Mouse (Mus musculus) small intestine, adult 2 months (tissue): ENCODE data around the gene Pde8b. TPM values are rescaled to one million over a fixed set of nuclear protein-coding genes. Genes with fewer than 3 reads are reported as not detected.

ENCODE experiments used
- H3K27ac ChIP-seq: fragments of 200-500 bp; 2 replicates; pipeline ENCODE4 v1.5.1; 2012; ENCODE audit warnings: low read depth, low read length, control low read depth, inconsistent platforms; ENCODE audit not compliant: insufficient read depth
- H3K27me3 ChIP-seq: fragments of 200-500 bp; 2 replicates; pipeline ENCODE4 v1.6.1; 2012; ENCODE audit warnings: mild to moderate bottlenecking, moderate library complexity, low read length, inconsistent platforms; ENCODE audit not compliant: control insufficient read depth, insufficient read depth
- H3K36me3 ChIP-seq: fragments of 200-500 bp; 2 replicates; pipeline ENCODE4 v1.6.1; 2012; ENCODE audit warnings: mild to moderate bottlenecking, low read length, control low read depth, inconsistent platforms; ENCODE audit not compliant: control insufficient read depth, insufficient read depth
- H3K4me1 ChIP-seq: fragments of 200-500 bp; 2 replicates; pipeline ENCODE4 v1.6.1; 2012; ENCODE audit warnings: low read length, inconsistent platforms, mixed read lengths; ENCODE audit not compliant: control insufficient read depth, insufficient read depth, insufficient read length
- H3K4me3 ChIP-seq: fragments of 200-500 bp; 2 replicates; pipeline ENCODE4 v1.5.1; 2012; ENCODE audit warnings: low read depth, mild to moderate bottlenecking, control low read depth, inconsistent platforms, low read length, moderate library complexity
- CTCF ChIP-seq: fragments of 200-500 bp; IDR thresholded peaks from 2 replicates; pipeline ENCODE4 v1.5.1; 2012; ENCODE audit warnings: low read depth, mild to moderate bottlenecking, control low read depth, inconsistent platforms, low read length, moderate library complexity, mixed read lengths; ENCODE audit not compliant: insufficient replicate concordance, insufficient read length; ENCODE audit errors: extremely low read depth
- POLR2A ChIP-seq: fragments of 200-500 bp; IDR thresholded peaks from 2 replicates; pipeline ENCODE4 v1.6.1; 2012; ENCODE audit warnings: low read depth, mild to moderate bottlenecking, control low read depth, inconsistent platforms, low read length, moderate library complexity
- WGBS: fragments of 180-500 bp; shearing (Covaris S2); methylation state at CpG from one replicate; pipeline ENCODE4 v1.1.7; 2018; 5-methylcytosine and 5-hydroxymethylcytosine counted together
- polyA plus RNA-seq: library from polyadenylated mRNA; depleted of rRNA; stranded (reverse); fragments of >200 nt; gene quantifications from 2 replicates; pipeline ENCODE4 v1.2.3, GENCODE M21; 2012; rRNA removed

Gene Pde8b
- polyA plus RNA-seq, 1 experiment, result 4.8 TPM

DNA sequence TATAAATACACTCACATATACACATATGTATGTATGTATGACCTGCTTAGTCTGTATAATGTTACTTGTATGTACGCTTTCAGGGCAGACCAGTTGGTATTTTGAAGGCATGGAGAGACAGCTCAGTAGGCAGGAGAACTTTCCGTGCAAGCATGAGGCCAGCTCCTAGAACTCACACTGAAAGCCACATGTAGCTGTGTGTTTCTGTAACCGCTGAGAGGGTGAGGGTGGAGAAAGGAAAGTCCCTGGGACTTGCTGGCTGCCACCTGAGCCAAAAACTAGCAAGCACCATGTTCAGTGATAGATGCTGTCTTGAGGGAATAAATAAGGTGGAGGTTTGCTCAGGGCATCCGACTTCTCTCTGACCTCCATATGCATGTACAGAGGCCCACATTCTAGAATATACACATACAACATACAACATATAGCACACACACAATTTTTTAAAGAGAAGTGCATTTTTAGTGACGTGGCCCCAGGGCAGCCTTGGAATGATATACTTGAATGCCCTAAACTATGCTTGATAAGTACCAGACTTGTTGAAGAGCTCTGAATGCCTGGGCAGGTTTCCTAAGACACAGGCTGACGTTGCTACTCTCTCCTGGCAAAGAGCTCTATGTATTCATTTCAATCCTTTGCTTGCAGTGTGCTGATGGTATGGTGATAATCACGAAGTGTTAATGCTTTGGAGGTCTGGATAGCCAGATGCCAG, 238.4 kb downstream of the Pde8b start:
- Histone ChIP-seq H3K4me1 (no peaks in the 10 kb centered on the region), H3K36me3 (peaks cover 20% of the 10 kb centered on the region), H3K4me3 (no peak overlapping the region), H3K27ac (no peak overlapping the region), H3K27me3 (no peaks in the 10 kb centered on the region)
- WGBS, result 87% methylated on average over 7 of the region's 7 CpGs
- TF ChIP-seq CTCF (no peak), POLR2A (no peak)

GRCm38 (mm10) chr13:95009261-95009660, 240.9 kb downstream of the Pde8b start:
- WGBS, result 90% methylated on average over 7 of the region's 7 CpGs
- no peak overlapping the region for H3K4me3 ChIP-seq
- TF ChIP-seq CTCF (no peak), POLR2A (no peak)
- no peaks in the 10 kb centered on the region for H3K27me3 ChIP-seq
- no peak overlapping the region for H3K27ac ChIP-seq
- peaks cover 14% of the 10 kb centered on the region; the same call in 1 of the 2 replicates for H3K36me3 ChIP-seq
- H3K4me1 ChIP-seq, result no peaks in the 10 kb centered on the region

GRCm38 (mm10) chr13:95007281-95007680, 242.9 kb downstream of the Pde8b start:
- Histone ChIP-seq H3K4me3 (no peak overlapping the region), H3K4me1 (no peaks in the 10 kb centered on the region), H3K36me3 (peaks cover 16% of the 10 kb centered on the region), H3K27ac (no peak overlapping the region), H3K27me3 (no peaks in the 10 kb centered on the region)
- TF ChIP-seq POLR2A, result no peak
- no peak for TF ChIP-seq CTCF
- 76% methylated on average over 8 of the region's 8 CpGs for WGBS

GRCm38 (mm10) chr13:94990516-94990915, 259.6 kb downstream of the Pde8b start:
- WGBS, result 26% methylated on average over 5 of the region's 5 CpGs
- no peak for TF ChIP-seq CTCF
- no peak for TF ChIP-seq POLR2A

GRCm38 (mm10) chr13:94979081-94979480, 271.1 kb downstream of the Pde8b start:
- TF ChIP-seq CTCF, result no peak
- no peak for TF ChIP-seq POLR2A
- H3K27ac ChIP-seq, result no peak overlapping the region
- H3K4me3 ChIP-seq, result no peak overlapping the region
- H3K4me1 ChIP-seq, result peaks cover 8% of the 10 kb centered on the region; the same call in 1 of the 2 replicates
- H3K36me3 ChIP-seq, result peaks cover 8% of the 10 kb centered on the region
- 63% methylated on average over 7 of the region's 7 CpGs for WGBS
- H3K27me3 ChIP-seq, result no peaks in the 10 kb centered on the region

More at GRCm38 (mm10) chr13:94990516-94990915, 259.6 kb downstream of the Pde8b start:
- Histone ChIP-seq H3K27me3 (no peaks in the 10 kb centered on the region), H3K36me3 (no peaks in the 10 kb centered on the region; the same call in 1 of the 2 replicates), H3K4me1 (peaks cover 4% of the 10 kb centered on the region; the same call in 1 of the 2 replicates), H3K27ac (peak overlapping the region; percentile 58; the same call in 1 of the 2 replicates), H3K4me3 (no peak overlapping the region)

DNA sequence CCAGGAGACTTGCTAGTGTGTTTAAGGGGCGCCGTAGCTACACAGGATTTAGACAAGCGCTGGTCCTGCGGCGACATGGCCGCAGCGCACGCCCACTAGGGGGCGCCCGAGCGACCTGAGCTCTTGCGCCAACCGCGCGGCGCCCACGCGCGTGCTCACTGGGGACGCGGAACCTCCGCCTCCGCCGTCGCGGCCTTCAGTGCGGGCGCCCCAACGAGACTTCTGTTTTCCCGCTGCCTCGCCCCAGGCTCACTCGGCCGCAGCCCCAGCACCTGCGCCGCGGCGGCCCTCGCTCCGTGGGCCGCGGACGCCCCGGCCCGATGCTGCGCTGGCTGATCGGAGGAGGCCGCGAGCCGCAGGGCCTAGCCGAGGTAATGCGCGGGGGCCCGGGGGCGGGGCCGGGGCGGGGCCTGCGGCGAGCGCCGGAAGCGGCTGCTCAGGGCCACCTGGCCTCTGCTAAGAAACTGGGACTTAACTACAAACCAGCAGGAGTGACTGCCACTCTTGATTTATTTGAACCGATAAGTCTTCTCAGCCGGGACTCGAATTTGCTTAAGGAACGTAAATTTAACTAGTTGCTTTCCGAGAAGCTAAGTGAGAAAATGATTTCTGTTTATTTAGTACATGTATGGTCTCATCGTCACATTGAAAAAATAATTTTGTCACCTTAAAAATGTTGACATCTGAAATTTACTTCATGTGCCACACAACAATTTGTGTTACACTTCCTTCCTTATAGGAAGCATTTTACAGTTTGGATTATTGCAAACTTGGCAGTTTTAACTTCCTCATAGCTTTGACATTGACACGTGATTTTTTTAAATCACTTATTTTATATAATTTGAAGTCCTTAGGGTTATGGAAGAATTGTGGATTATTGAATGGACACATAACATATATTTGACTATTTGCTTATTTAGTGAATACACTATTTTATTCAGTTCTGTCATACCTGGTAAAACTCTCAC, 273.6 kb downstream of the Pde8b start, which contains the start of gene Wdr41:
Gene Wdr41, plus strand, starts transcription at position 126 of the 968 bp plus-strand sequence.
- H3K36me3 ChIP-seq, result peaks cover 3% of the 10 kb centered on the region
- TF ChIP-seq POLR2A (no peak; the same call in none of the 2 replicates), CTCF (peak; percentile 97)
- 0 out of 2 replicates have a peak, but pooled peaks cover 2% of the 10 kb centered on the region for H3K27me3 ChIP-seq
- H3K27ac ChIP-seq, result peak within 1 kb of the TSS; percentile 94
- peak within 1 kb of the TSS; percentile 88 for H3K4me3 ChIP-seq
- WGBS, result under 1% methylated on average over 67 of the region's 68 CpGs
- H3K4me1 ChIP-seq, result peaks cover 8% of the 10 kb centered on the region; the same call in 1 of the 2 replicates

- WGBS, result 7% methylated on average over 9 of the region's 9 CpGs
- Histone ChIP-seq H3K36me3 (no peaks in the 10 kb centered on the region), H3K27ac (peak overlapping the region; percentile 76), H3K4me1 (peaks cover 8% of the 10 kb centered on the region; the same call in 1 of the 2 replicates), H3K4me3 (peak overlapping the region; percentile 88), H3K27me3 (0 out of 2 replicates have a peak, but pooled peaks cover 2% of the 10 kb centered on the region)
- no peak for TF ChIP-seq POLR2A
- no peak for TF ChIP-seq CTCF
Observed at GRCm38 (mm10) chr13:94975828-94976218, 274.3 kb downstream of the Pde8b start.

Other genes with a start within 250 kb of the Pde8b start
- 9.6 and 17.3 TPM in 2 replicates for gene Zbed3, start 73.3 kb upstream of the Pde8b start, polyA plus RNA-seq
- 8.7 and 15.6 TPM in 2 replicates for gene Aggf1, start 125.0 kb upstream of the Pde8b start, polyA plus RNA-seq
- gene Crhbp, start 194.6 kb upstream of the Pde8b start, polyA plus RNA-seq, result not detected in 2 replicates
- not detected in 2 replicates for gene S100z, start 228.4 kb upstream of the Pde8b start, polyA plus RNA-seq